Mouse (Mus musculus) hindbrain, embryonic 13.5 days (tissue): ENCODE data around the gene Gm21762. TPM values are rescaled to one million over a fixed set of nuclear protein-coding genes. Genes with fewer than 3 reads are reported as not detected.
"Not testable (repeated sequence)": the region's sequence is repeated elsewhere in the genome, so short reads cannot be mapped to it uniquely, and the experiment has no call there.

Experiments used
- ATAC-seq: fragments of 200-750 bp; cut with Nextera tagmentation; 2 replicates; pipeline ENCODE4 v1.8.0; 2017; ENCODE audit warnings: moderate TSS enrichment; ENCODE audit not compliant: low FRiP score
- H3K27ac ChIP-seq: fragments of 300-500 bp; sonication (generic); 2 replicates; pipeline ENCODE4 v1.5.1; 2015; ENCODE audit warnings: inconsistent platforms, mild to moderate bottlenecking, moderate library complexity
- H3K27me3 ChIP-seq: fragments of 300-500 bp; sonication (generic); 2 replicates; pipeline ENCODE4 v1.6.1; 2015; ENCODE audit warnings: mild to moderate bottlenecking, inconsistent platforms
- H3K36me3 ChIP-seq: fragments of 300-500 bp; sonication (generic); 2 replicates; pipeline ENCODE4 v1.6.1; 2015; ENCODE audit warnings: mild to moderate bottlenecking, inconsistent platforms
- H3K4me1 ChIP-seq: fragments of 300-500 bp; sonication (generic); replicated peaks from 2 replicates; pipeline ENCODE4 v1.6.1; 2015; ENCODE audit warnings: inconsistent platforms
- H3K4me2 ChIP-seq: fragments of 300-500 bp; sonication (generic); 2 replicates; pipeline ENCODE4 v1.6.1; 2015; ENCODE audit warnings: inconsistent platforms, mild to moderate bottlenecking, moderate library complexity
- H3K4me3 ChIP-seq: fragments of 300-500 bp; sonication (generic); 2 replicates; pipeline ENCODE4 v1.5.1; 2015; ENCODE audit warnings: mild to moderate bottlenecking, inconsistent platforms
- H3K9ac ChIP-seq: fragments of 300-500 bp; sonication (generic); 2 replicates; pipeline ENCODE4 v1.6.1; 2015; ENCODE audit warnings: mild to moderate bottlenecking, inconsistent platforms
- H3K9me3 ChIP-seq: fragments of 300-500 bp; sonication (generic); 2 replicates; pipeline ENCODE4 v1.6.1; 2016; ENCODE audit warnings: inconsistent platforms
- WGBS: fragments of 180-500 bp; shearing (Covaris S2); methylation state at CpG from one replicate; pipeline ENCODE4 v1.1.7; 2015; 5-methylcytosine and 5-hydroxymethylcytosine counted together
- polyA plus RNA-seq: library from polyadenylated mRNA; unstranded; fragments of >200 nt; fragmentation: Nextera tagmentation; extraction: Ambion mirVana; gene quantifications from 2 replicates; pipeline ENCODE4 v1.2.1, GENCODE M21; 2015

The Gm21762 gene
- polyA plus RNA-seq, 1 experiment from 2014 or later: not detected

DNA sequence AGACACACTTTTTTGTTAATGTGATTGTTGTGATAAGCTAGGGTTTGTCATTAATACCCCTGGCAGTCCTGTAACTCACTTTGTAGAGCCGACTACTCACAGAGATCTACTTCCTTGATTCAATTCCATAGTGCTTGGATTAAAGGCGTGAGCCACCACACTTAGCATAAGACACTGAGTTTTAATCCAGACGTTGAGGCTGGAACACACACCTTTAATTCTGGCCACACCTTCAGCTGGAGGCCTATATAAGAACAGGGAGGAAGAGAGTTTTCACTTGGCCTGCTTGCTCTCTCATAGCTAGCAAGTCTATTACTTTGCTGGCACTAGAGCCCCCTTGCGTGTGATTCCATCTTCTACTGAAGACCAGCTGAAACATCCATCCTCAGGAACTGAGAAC, 43.6 kb downstream of the Gm21762 start, which contains the start of gene Gm21818:
Gene Gm21818, plus strand, starts transcription at position 301 of the 400 bp plus-strand sequence.
- 90% methylated on average over 4 of the region's 4 CpGs for WGBS
- not testable (repeated sequence) for H3K4me1 ChIP-seq, H3K4me3 ChIP-seq, H3K4me2 ChIP-seq, H3K27me3 ChIP-seq, ATAC-seq, H3K36me3 ChIP-seq, H3K9ac ChIP-seq, H3K9me3 ChIP-seq, H3K27ac ChIP-seq

DNA sequence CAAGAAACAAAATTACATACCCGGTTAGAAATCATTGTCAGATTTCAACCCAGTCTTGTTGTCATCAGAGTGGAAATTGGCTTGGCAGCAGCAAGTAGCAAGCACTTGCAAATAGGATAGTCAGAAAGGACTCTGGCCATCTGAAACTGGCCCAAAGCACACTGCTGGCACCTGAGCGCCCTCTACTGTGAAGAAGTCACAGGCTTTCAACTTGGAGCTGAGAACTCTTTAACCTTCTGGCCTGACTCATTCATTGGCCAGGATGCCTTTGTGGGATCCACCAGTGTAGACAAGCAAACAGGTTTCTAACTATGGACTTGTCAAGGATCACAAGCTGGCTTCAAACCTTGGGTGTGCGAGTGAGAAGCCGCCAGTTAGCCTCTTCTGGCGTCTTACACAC, 47.4 kb downstream of the Gm21762 start:
- not testable (repeated sequence) for H3K27me3 ChIP-seq, H3K4me1 ChIP-seq, H3K9ac ChIP-seq, H3K27ac ChIP-seq, ATAC-seq, H3K36me3 ChIP-seq, H3K4me3 ChIP-seq, H3K9me3 ChIP-seq, H3K4me2 ChIP-seq
- WGBS: 63% methylated on average over 5 of the region's 5 CpGs

Other genes starting within 250 kb of the Gm21762 start
- gene Gm36079, start 188.9 kb downstream of the Gm21762 start, polyA plus RNA-seq: not detected in 2 replicates
- not detected in 2 replicates for gene Gm21188, start 163.8 kb downstream of the Gm21762 start, polyA plus RNA-seq
- gene Gm20767, start 75.7 kb downstream of the Gm21762 start, polyA plus RNA-seq: not detected in 2 replicates
- not detected in 2 replicates for gene Gm21818, start 43.5 kb downstream of the Gm21762 start, polyA plus RNA-seq
- not detected in 2 replicates for gene Gm21731, start 23.2 kb upstream of the Gm21762 start, polyA plus RNA-seq
- gene AF067061, start 47.2 kb upstream of the Gm21762 start, polyA plus RNA-seq: not detected in 2 replicates
- gene BC147527, start 84.4 kb upstream of the Gm21762 start, polyA plus RNA-seq: 0.10 TPM in 1 of 2 replicates, not detected in the other
- gene Tcstv3, start 100.9 kb upstream of the Gm21762 start, polyA plus RNA-seq: not detected in 2 replicates